17 mouse cellular contexts compared by ENCODE assay signal in genomic region chr2:139841359-139841758, GRCm38 (mm10).
DNase-seq lines count a peak whose midpoint lies in the region; ATAC-seq and TF ChIP-seq lines count a peak whose summit lies in the region.
"Had no signal": no experiment of that assay in that cellular context is flagged by ENCODE, and none has a peak within 500 bp of the region (broad histone marks: within the 10 kb centered on the region; RNA-seq: fewer than 3 reads in every experiment).

No protein-coding gene starts in this region.

- H3K27ac ChIP-seq in MEL (ENCODE audit: control insufficient read depth, low read depth, low read length) = no peak overlapping the region
- no peak overlapping the region for H3K27ac ChIP-seq in forebrain, embryonic 12.5 days
- H3K27ac ChIP-seq: heart, adult 2 months; left cerebral cortex, adult 2 months; macrophage; neural tube, embryonic 15.5 days had no signal

- no peaks in the 10 kb centered on the region for H3K27me3 ChIP-seq in MEL (ENCODE audit: control insufficient read depth in 1 of 2, insufficient read depth in 2 of 2, low read length in 2 of 2)
- H3K27me3 ChIP-seq in forebrain, embryonic 12.5 days = no peaks in the 10 kb centered on the region
- H3K27me3 ChIP-seq: limb, embryonic 13.5 days; neural tube, embryonic 15.5 days had no signal

- intact Hi-C loops in gastrocnemius, postnatal 14 days (cut with DNase I; ENCODE audit: low total_unique reads) = no loop called here

- WGBS in forebrain, embryonic 12.5 days = 77% methylated on average over 1 of the region's 1 CpGs

- DNase-seq in layer of hippocampus, adult 9-10 months (ENCODE audit: low spot score) = peak; percentile 12
- DNase-seq in layer of hippocampus, postnatal 25 days (ENCODE audit: extremely low spot score in 1 of 2, low spot score in 1 of 2) = no peak
- peak; percentile 95 for DNase-seq in 3T3-L1 (ENCODE audit: low read depth, low spot score)
- peak; percentile 79 for DNase-seq in MEL (ENCODE audit: low read depth, low spot score)
- DNase-seq in adrenal gland, postnatal 4 days (ENCODE audit: low spot score in 2 of 2) = no peak
- DNase-seq in gastrocnemius, postnatal 14 days = no peak
- DNase-seq: heart, adult 2 months; kidney, postnatal 36 days; thymus, postnatal 14 days had no signal

- H3K79me2 ChIP-seq in MEL (ENCODE audit: control insufficient read depth, insufficient read depth, low read length, poor library complexity) = no peaks in the 10 kb centered on the region

- no peak for TF ChIP-seq RAD21 in MEL (IDR thresholded peaks at IDR 0.05; ENCODE audit: low read depth, low read length)

- H3K4me2 ChIP-seq in forebrain, embryonic 12.5 days = no peak overlapping the region
- H3K4me2 ChIP-seq: limb, embryonic 13.5 days; neural tube, embryonic 15.5 days had no signal

- peak; percentile 8 to 59; a peak in 2 of 4 replicates for TF ChIP-seq EP300 in MEL (IDR thresholded peaks at IDR 0.05; ENCODE audit: low read depth in 1 of 2, low read length in 2 of 2)

- no peak overlapping the region for H3K4me3 ChIP-seq in MEL (ENCODE audit: control insufficient read depth in 1 of 2, insufficient read depth in 1 of 2, low read depth in 2 of 2, low read length in 2 of 2)
- H3K4me3 ChIP-seq in forebrain, embryonic 12.5 days (replicated peaks) = no peak overlapping the region
- H3K4me3 ChIP-seq: heart, adult 2 months; left cerebral cortex, adult 2 months; limb, embryonic 13.5 days; neural tube, embryonic 15.5 days had no signal

- peaks cover 0 to 5% of the 10 kb centered on the region in 2 experiments; a peak in 1 of 4 replicates for H3K4me1 ChIP-seq in MEL (ENCODE audit: control insufficient read depth in 1 of 2, insufficient read depth in 2 of 2, low read length in 2 of 2)
- no peaks in the 10 kb centered on the region for H3K4me1 ChIP-seq in forebrain, embryonic 12.5 days
- H3K4me1 ChIP-seq: neural tube, embryonic 15.5 days had no signal

- H3K9ac ChIP-seq in MEL (ENCODE audit: control insufficient read depth, low read depth, low read length, poor library complexity, severe bottlenecking) = no peak overlapping the region
- H3K9ac ChIP-seq in forebrain, embryonic 12.5 days = no peak overlapping the region
- H3K9ac ChIP-seq: limb, embryonic 13.5 days; neural tube, embryonic 15.5 days had no signal

- TF ChIP-seq POLR2A in MEL (IDR thresholded peaks at IDR 0.05; ENCODE audit: control insufficient read depth in 1 of 2, insufficient read depth in 1 of 2, low read depth in 1 of 2, low read length in 2 of 2, poor library complexity in 1 of 2) = no peak

- H3K9me3 ChIP-seq in MEL (replicated peaks; ENCODE audit: insufficient read depth, low read length) = no peaks in the 10 kb centered on the region
- H3K9me3 ChIP-seq in forebrain, embryonic 12.5 days = no peaks in the 10 kb centered on the region
- H3K9me3 ChIP-seq: limb, embryonic 13.5 days; neural tube, embryonic 15.5 days had no signal

- H3K36me3 ChIP-seq in MEL (ENCODE audit: control insufficient read depth in 1 of 2, insufficient read depth in 2 of 2, low read length in 2 of 2) = no peaks in the 10 kb centered on the region; a peak in 3 of 4 replicates
- no peaks in the 10 kb centered on the region for H3K36me3 ChIP-seq in forebrain, embryonic 12.5 days (replicated peaks)
- H3K36me3 ChIP-seq: limb, embryonic 13.5 days; neural tube, embryonic 15.5 days had no signal

- peak; percentile 95 for ATAC-seq in granulocyte monocyte progenitor cell, adult 5-6 weeks (replicated peaks; ENCODE audit: poor library complexity, severe bottlenecking)
- no peak for ATAC-seq in forebrain, embryonic 12.5 days (ENCODE audit: low FRiP score)
- ATAC-seq: intestine, postnatal 0 days; midbrain, embryonic 16.5 days had no signal

- TF ChIP-seq CTCF in MEL (IDR thresholded peaks at IDR 0.05 in 2 of 3, conservative IDR thresholded peaks at IDR 0.05 in 1 of 3; ENCODE audit: control insufficient read depth in 1 of 3, insufficient read depth in 1 of 3, low read depth in 2 of 3, low read length in 3 of 3, poor library complexity in 1 of 3, severe bottlenecking in 1 of 3) = no peak

TF ChIP-seq in MEL, 35 proteins besides CTCF, POLR2A, EP300 and RAD21:
- TF ChIP-seq POLR2AphosphoS5 (IDR thresholded peaks at IDR 0.05; ENCODE audit: borderline replicate concordance, low read depth, low read length) (no peak), MEF2A (IDR thresholded peaks at IDR 0.05; ENCODE audit: extremely low read depth, insufficient replicate concordance, low read depth, low read length, poor library complexity, severe bottlenecking) (no peak), CHD1 (IDR thresholded peaks at IDR 0.05; ENCODE audit: low read depth, low read length) (no peak), MYB (IDR thresholded peaks at IDR 0.05; ENCODE audit: low read depth, low read length) (no peak), MAFK (IDR thresholded peaks at IDR 0.05; ENCODE audit: borderline replicate concordance, low read depth, low read length) (no peak), TBP (IDR thresholded peaks at IDR 0.05; ENCODE audit: low read depth, low read length) (no peak), SMC3 (IDR thresholded peaks at IDR 0.05; ENCODE audit: low read depth, low read length) (no peak), ZNF384 (IDR thresholded peaks at IDR 0.05; ENCODE audit: low read depth, low read length) (peak; percentile 66), ZMIZ1 (IDR thresholded peaks at IDR 0.05; ENCODE audit: low read depth, low read length) (no peak), JUND (IDR thresholded peaks at IDR 0.05; ENCODE audit: low read depth, low read length) (peak; percentile 65; the same call in 1 of the 2 replicates), GABPA (IDR thresholded peaks at IDR 0.05; ENCODE audit: low read depth, low read length) (no peak)

Comparison
In these comparisons a context has a peak if more than half of its experiments do, and no peak if none do; other contexts are left out.
1. DNase-seq: peak in layer of hippocampus, adult 9-10 months (single experiment), 3T3-L1 (single experiment) and MEL (single experiment); none in layer of hippocampus, postnatal 25 days (0 of 2), adrenal gland, postnatal 4 days (0 of 2) and gastrocnemius, postnatal 14 days (single experiment).